Mouse (Mus musculus) small intestine, adult 2 months (tissue): Measurements from ENCODE around the gene Bcas3.

ENCODE experiments used
- CTCF ChIP-seq: fragments of 200-500 bp; IDR thresholded peaks from 2 replicates; pipeline ENCODE4 v1.5.1; 2012; ENCODE audit warnings: low read depth, mild to moderate bottlenecking, control low read depth, inconsistent platforms, low read length, moderate library complexity, mixed read lengths; ENCODE audit not compliant: insufficient replicate concordance, insufficient read length; ENCODE audit errors: extremely low read depth
- POLR2A ChIP-seq: fragments of 200-500 bp; IDR thresholded peaks from 2 replicates; pipeline ENCODE4 v1.6.1; 2012; ENCODE audit warnings: low read depth, mild to moderate bottlenecking, control low read depth, inconsistent platforms, low read length, moderate library complexity

GRCm38 (mm10) chr11:85392179-85392863 is 39.4 kb downstream of the Bcas3 start:
- TF ChIP-seq CTCF (no peak), POLR2A (no peak)
